Mouse (Mus musculus) kidney, adult 18-20 months (tissue): ENCODE results near the gene Rhoa.
"Not testable (repeated sequence)": the region's sequence is repeated elsewhere in the genome, so short reads cannot be mapped to it uniquely, and the experiment has no call there.

Source experiments
- DNase-seq: peaks from one replicate; pipeline ENCODE4 v3.0.0; 2021

Rhoa gene

DNA sequence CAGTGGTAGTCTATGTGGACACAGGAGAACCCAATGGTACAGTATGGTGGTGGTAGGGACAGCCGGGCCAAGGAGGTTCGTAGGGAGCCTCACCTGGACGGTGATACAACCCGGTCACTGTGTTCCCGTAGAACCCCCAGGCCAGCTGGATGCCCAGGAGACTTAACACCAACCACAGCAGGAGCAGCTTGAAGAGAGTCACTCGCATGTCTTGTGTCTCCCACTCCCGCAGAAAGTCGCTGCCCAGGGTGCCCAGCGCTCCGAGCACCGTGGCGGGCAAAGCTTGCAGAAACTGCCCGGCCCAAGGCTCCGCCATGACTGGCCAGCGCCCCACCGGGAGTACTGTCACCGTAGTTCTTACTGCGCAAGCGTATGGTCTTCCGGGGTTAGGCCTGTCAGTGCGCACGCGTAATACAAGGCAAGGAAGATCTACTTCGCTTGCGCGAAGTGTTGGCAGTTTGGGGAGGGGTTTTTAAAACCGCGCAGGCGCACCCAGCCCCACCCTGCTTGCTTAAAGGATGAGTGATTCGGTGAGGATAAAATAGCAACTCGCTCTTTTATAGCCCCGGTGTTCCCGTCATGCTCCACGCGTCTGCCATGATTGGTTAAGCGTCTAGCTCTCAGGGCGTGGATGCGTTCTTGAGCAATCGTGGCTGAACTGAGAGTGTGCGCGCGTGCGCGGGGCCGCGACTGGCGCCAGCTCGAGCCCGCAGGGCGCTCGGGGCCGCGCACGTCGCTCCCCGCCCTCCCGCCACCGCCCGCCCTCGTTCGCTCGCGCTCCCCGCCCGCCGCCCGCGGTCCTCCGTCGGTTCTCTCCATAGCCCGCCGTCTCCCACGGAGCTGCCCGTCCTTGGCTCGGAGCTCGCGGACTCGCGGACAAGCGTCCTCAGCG lies at the start of gene Rhoa, which contains the start of gene Tcta:
Gene Rhoa, plus strand, starts transcription at position 501 of the 892 bp plus-strand sequence.
Gene Tcta, minus strand, starts transcription at position 532 of the 892 bp plus-strand sequence.
- peak; percentile 98 for DNase-seq

DNA sequence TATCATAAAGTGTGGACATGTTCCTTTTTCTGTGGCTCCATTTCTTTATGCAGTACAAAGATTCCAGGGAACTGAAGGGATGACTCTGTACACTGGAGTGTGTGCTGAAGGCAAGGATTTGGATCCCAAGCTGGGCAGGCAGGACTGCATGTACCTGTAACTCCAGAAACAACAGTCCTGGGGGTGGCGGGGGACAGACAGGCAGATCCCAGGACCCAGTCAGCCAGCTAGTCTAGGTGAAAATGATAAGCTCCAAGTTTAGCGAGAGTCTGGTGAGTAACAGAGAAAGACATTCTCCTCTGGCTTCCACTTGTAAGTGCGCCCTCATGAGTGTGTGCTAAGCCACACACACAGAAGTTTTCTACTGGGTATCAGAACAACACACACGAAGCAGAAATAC lies 45.4 kb upstream of the Rhoa start:
- no peak for DNase-seq

DNA sequence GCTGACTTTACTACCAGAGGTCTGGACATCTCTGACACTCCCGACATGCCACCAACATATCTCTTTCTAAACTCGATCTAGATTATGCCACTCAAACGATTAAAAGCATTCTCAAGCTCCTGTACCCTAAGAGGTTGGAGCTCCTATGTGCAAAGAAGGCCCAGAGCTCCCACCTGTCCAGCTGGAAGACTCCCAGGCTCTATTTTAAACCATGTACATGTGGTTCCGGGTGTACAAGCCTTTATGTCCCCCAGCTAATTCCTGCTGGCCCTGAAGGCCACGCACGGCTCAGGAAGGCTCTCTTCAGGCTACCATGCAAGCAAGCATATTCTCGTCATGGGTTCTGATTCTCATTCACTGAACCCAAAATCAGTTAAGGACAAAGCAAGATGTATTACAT lies 44.1 kb upstream of the Rhoa start:
- no peak for DNase-seq

DNA sequence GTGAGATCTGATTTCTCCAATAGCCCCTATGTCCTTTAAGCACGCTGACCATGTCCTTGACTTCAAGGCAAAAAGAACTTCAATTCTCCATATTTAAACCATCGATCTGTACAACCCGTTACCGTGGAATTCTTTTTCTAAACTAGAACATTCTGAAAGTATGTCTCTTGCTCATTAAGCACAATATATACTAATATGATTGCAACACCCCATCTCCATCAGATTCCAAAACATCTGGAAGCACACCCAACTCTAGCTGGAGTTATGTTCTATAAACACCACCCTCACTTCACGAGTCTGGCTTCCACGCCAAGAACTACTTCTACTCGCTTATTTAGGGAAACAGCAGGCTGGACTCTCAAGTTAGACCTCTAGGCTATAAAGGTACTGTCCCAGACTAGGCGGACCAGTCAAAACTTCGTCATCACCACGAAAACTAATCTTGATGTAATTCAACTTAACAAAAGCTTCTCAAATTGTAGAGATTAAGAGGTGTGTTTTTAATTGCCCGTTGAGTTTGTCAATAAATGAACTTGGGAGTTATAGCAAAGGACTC lies 43.4 kb upstream of the Rhoa start:
- DNase-seq, result no peak

DNA sequence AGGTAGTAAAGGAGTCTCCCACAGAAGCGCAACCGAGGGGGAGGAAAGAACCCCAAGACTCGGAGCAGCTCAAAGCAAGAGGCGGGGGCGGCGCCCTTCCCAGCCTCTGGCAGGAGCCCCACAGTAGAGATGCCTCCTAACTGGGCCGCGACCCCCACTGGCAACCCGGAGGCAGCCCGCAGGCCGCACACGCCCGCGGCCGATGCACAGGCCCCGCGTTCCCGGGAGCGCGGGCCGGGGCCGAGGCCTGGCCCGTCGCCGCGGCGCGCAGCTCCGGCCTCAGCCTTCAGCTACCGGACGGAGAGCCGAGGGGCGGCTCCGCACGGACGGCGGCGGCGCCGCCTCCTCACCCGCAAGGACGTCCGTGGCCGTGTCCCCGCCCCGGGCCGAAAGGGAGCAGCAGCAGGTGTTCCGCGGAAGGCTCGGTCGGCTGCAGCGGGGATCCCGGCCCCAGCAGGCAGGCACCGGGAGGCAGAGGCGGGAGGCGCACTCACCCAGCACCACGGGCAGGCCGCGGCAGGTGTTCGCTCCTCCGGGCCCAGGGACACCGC lies 42.7 kb upstream of the Rhoa start:
- no peak for DNase-seq

DNA sequence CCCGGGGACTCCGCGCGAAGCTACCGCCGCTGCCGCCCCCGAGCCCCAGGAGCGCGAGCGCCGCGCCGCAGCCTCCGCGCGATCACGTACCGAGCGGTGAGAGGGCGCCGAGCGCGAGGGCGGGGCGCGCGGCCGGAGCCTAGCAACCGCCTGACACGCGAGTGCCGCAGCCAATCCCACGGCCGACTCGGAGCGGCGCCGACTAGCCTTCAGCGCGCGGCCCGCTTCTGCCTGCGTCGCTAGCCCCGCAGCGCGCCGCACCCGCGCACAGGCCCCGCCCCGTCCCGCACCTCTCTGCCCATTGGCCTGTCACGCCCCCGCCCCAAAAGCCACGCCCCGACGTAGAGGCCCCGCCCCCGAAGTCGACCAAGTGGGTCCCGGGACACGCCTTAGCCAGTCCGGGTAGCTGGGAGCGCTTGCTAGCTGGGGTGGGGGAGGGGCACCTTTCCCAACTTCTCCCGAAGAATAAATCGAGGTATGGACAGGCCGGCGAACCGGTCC lies 42.2 kb upstream of the Rhoa start, which contains the start of gene Dag1:
Gene Dag1, minus strand, starts transcription at position 269 of the 501 bp plus-strand sequence.
- peak; percentile 99 for DNase-seq

DNA sequence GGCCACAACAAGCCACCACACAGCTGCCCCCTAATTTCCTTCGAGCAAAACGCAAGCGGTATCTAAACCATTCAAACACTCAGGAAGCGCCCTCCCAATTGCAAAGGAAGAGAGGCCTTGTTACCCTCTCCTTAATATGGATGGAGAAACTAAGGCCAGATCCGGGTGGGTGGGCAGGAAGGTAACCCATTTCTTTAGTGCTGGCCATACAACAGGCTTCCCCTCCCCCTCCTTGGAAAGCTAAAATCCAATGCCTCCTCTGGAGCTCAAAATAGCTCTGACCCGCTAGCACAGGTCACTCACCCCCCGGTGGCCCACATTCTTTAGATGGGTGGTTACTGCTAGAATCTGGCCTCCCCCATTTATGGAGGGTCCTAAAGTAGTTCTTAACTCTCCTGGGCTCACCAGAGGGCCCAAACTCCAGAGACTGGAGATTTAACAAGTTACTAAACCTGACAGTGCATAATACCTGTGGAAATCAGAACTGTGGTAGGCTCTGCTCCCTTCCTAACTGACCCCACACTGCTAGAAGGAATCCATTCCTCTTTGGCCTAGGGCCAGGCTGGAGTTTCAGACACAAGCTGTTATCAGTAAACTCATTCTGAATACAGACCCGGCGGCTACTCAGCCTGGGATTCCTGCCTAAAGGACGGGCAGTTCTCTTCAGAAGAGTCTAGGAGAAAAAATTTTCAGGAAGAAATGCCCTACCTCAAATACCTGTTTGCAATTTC lies 41.6 kb upstream of the Rhoa start:
- peak; percentile 60 for DNase-seq

DNA sequence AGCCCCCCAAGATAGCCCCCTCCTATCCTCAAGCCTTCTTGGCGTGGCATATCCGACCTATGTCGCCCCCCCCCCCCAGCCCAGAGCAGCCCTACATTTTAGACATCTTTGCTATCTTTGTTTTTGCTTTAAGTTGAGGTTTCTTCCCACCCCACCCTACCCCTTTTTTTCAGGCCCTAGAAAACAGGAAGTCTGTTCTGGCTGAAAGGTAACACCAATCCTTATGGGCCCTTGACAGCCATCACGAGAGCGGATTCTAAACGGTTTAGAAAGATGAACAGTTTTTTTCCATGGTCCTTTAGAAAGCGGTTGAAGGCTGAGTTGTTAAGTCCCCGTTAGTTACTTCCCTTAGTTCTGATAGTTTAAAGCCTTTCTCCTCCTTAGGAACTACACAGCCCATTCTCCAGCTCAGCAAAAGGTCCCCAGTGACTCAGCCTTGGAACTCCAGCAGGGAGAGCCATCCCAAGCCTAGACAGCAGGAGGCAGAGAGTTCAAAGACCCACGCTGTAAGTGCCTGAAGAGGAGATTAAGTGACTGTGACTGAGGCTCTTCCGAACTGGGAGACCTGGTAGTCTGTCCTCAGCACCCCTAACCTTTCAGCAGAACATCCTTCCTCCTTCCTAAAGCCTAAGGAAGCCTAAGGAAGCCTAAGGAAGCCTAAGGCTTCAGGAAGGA lies 39.5 kb upstream of the Rhoa start:
- DNase-seq, result no peak

DNA sequence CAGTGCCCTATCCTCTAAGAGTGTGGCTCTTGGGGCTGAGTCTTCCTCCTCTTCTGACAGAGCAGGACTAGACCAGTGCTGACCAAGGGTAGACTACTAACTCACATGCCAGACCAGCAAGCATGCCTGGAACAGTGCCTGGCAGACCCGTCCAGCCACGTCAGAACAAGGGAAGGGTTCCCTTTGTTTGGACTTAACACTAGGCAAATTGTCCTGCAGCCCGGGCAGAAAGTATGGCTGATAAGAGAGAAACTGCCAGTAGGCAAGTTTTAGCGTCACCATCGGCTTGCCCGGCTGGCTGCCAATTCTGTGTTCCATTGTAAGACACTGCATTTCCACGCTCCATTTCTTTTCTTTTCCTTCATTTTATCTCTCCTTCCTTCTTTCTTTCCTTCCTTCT lies 38.2 kb upstream of the Rhoa start:
- DNase-seq, result no peak

DNA sequence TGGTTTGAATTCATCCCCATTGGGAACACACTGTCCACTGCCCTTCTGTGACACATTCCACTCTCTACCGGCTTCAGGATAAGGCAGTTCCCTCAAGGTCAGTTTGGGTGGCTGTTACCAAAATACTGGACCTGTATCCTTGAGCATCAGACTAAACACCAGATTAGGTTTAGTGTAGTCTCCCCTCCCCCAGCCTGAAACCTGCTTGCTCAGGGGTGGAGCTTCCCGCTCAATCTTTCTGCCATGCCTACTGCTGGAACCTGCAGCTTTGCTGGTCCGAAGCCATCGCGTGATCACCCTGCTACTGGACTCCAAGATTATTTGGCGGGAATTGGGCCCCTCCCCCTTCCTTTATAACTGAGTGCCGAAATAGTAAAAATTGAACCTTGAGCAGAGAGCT lies 37.2 kb upstream of the Rhoa start:
- DNase-seq, result not testable (repeated sequence)

DNA sequence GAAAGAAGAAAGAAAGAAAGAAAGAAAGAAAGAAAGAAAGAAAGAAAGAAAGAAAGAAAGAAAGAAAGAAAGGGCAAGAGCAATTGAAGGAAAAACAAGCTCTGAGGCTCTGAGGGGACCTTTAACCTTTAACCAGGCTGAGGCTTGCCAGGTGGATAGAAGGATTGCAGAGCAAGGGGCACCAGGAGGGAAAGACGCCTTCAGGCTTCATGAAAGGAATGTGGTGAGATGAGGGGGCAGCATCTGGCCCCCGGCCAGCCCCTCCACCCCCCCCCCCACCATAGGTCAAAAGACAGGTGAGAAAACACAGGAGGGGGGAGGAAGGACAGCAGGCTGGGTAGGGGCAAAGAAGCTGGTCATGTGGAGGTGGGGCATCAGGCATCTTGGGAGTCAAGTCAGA lies 34.0 kb upstream of the Rhoa start:
- DNase-seq, result no peak

DNA sequence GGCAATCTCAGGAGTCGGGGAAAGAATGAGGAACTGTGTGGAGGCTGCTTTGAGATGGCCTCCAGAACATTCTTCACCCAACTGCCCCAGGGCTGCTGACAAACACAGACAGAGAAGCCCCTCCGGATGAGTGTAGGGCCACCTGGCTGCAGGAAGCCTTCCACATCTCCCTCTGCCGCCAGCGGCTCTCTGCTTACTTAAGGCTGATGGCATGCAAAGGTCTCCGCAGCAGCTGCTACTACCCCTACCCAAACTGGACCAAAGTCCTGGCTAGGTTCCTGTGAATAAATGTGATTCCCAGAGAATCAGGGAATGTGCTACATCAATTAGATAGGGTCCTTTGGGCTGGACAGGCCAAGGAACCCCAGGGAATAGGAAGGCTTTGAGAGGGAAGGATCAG lies 33.2 kb upstream of the Rhoa start:
- DNase-seq, result no peak

DNA sequence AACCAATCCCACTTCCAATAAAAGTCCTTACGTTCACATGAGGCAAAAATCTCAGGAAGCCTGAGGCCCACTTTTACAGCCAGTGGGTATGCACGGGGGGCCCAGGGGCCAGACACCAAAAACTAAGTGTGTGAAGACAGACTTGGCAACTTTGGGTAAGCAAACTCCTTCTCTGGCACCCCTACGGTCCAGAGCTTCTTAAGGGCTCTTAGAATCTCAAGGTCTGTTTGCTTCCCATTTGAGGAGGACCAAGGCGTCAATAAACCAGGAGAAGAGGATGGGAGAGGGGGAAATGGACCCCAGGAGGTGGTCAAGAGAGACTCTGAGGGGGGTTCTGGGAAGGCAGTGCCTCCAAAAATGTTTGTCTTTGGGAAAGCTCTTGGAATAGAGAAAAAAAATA lies 32.4 kb upstream of the Rhoa start:
- no peak for DNase-seq

DNA sequence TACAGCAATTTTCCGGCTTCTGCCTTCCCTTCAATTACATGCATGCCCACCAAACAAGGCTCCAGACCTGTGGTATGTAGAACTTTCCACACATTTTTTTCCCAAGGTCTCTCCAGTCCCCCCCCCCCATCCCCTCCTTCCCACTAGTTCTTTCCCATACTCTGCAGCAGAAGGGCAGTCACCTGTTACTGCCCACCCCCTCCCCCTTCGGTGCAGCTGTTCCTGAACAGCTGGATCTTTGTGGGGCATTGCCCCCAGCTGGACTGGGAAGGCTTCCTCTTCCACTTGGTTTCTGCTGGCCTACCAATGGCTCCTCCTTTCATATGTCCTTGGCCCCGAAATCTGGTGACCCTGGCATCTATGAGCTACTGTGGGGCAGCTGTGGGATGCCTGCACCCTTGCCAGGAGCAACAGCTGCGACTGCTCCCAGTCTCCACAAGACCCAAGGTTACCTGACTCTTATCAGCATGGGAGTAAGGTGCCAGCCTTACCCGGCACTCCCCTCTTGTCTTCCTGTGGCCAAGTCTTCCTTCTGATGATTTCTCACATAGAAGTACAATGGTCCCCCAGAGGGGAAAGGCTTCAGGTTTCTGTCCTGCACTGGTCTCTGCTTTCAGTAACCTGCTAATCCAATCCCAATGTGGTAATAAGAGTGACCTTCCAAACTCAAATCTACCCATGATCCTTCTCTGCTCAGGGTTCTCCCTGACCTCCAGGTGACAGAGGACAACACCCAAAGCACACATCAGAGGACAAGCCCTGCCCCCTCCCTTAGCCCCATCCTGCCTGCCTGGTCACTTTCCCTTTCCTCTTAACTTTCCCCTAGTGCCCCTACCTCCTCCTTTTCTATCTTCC lies 31.2 kb upstream of the Rhoa start:
- DNase-seq, result no peak

DNA sequence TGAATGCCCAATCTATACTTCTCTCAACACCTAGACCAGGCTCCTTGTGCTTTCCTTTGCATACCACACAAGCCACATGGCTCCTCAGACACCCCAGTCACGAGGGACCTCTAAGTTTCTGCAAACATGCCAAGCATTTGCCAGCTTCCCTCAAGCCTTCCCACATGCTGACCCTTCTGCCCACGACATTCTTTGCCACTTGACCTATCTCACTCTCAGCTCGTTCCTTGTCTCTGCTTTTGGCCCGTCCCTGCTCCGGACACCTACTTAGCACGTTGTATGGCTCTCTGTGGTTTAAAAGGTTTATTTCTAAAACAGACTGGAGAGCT lies 30.6 kb upstream of the Rhoa start:
- no peak for DNase-seq

DNA sequence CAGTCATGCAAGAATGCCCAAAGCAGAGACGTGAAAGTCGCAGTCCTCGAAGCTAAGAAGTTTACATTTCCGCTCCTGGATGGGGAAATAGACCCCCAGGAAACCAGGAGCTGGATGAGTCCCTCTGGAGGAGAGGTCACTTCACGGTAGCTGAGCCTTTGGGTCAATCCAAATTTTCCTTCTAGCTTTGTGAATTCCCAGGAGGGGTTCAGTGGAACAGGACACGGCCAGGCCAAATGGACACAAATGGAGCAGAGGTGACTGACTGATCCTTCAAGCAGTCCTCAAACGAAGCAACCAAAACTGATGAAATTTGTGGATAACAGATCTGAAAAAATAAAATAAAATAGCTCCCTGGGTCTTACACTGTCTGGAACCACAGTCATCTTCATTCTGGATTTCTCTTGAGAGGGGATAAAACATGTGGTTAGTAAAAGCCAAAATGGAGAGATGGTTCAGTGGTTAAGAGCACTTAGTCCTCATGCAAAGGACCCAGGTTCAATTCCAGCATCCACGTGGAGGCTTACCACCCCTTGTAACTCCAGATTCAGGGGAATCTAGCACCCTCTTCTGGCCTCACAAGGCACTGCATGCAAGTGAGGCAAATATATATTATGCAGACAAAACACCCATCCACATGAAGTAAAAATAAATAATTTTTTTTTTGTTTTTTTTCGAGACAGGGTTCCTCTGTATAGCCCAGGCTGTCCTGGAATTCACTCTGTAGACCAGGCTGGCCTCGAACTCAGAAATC lies 27.1 kb upstream of the Rhoa start:
- peak; percentile 68 for DNase-seq

DNA sequence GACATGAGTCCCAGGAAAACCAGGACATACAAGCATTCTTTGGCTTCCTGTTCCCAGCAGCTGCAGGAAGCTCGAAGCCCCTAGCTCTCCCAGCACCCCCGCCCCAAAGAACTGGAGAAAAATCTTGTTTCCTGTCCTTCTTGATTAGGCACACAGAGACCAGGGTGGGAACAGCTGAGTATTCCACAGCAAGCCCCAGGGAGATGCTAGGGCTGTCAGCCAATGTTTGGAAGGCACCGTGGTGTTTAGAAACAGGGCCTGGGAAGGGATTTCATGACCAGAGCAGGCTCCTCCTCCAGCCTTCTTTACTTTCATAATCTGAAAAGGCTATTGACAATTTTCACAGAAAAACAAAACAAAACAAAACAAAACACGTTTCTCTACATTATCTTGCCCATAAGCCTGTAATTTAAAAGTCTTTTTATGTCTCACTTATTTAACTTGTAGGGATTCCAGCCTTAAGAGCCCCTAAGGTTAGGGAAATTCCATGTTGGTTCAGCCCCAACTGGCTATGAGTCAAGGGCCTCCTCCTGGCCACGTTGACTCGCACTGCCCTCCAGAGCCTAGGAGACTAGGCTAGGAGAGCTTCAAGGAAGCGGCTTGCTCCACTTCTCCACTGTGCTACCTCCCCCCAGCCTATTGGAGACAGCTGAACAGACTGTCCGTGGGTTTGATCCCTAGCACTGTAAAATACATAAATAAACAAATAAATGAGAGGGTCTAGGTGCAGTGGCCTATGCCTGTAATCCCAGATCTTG lies 25.7 kb upstream of the Rhoa start:
- peak; percentile 57 for DNase-seq

DNA sequence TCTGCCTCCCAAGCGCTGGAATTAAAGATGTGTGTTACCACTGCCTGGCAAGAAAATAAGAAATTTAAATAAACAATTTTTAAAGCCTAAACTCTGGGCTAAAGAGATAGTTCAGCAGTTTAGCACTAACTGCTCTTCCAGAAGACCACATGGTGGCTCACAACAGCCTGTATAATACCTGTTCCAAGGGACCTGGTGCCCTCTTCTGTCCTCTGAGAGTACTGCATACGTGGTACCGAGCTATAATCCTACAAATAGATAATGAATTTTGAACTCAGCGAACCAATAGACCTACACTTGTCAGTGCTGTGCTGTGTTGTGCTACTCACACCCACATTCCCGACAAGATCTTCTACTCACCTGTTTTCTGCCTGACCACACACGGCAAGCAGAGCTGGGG lies 21.5 kb upstream of the Rhoa start:
- peak; percentile 84 for DNase-seq

DNA sequence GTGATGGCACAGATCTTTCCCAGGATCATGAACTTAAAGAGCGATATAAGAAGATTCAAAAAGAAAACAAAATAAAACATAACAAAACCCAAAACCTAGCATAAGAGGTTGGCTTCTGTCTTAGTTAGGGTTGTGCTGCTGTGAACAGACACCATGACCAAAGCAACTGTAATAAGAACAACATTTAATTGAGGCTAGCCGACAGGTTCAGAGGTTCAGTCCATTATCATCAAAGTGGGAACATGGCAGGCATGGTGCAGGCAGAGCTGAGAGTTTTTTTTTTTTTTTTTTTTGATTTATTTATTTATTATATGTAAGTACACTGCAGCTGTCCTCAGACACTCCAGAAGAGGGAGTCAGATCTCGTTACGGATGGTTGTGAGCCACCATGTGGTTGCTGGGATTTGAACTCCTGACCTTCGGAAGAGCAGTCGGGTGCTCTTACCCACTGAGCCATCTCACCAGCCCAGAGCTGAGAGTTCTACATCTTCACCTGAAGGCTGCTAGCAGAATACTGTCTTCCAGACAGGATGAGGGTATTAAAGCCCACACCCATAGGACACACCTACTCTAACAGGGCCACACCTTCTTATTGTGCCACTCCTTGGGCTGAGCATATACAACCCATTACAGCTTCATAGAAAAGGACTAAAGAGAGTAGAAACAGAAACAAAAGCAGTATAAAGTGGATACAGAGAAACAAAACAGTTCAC lies 18.2 kb upstream of the Rhoa start:
- DNase-seq, result not testable (repeated sequence)

DNA sequence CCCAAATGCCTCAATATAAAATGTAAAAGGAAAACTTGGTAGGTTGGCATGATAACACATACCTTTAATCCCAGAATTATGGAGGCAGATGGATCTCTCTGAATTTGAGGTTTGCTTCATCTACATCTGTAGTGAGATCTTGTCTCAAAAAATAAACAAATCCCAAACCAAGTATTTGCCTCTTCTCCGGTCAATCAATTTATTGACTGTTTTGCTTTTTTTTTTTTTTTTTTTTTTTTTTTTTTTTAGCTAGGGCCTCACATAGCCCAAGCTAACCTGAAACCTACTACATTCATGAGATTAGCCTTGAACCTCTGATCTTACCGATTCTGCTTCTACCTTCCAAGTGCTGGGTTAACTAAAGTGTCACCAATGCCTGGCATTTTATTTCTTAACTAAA lies 16.6 kb upstream of the Rhoa start:
- no peak for DNase-seq
